Mouse (Mus musculus) brown adipose tissue, adult 24 weeks (tissue): ENCODE data around the gene Tspan4. TPM values are rescaled to one million over a fixed set of nuclear protein-coding genes. Genes with fewer than 3 reads are reported as not detected.

Source experiments
- H3K27ac ChIP-seq: fragments of 200-500 bp; replicated peaks from 2 replicates; pipeline ENCODE4 v1.5.1; 2012; ENCODE audit warnings: low read depth, mild to moderate bottlenecking, low read length
- H3K4me1 ChIP-seq: fragments of 200-500 bp; 2 replicates; pipeline ENCODE4 v1.6.1; 2012; ENCODE audit warnings: low read length, mixed read lengths; ENCODE audit not compliant: control insufficient read depth, insufficient read depth, insufficient read length
- H3K4me3 ChIP-seq: fragments of 200-500 bp; 2 replicates; pipeline ENCODE4 v1.5.1; 2012; ENCODE audit warnings: low read depth, mild to moderate bottlenecking, low read length, moderate library complexity; ENCODE audit not compliant: insufficient read depth
- polyA plus RNA-seq: library from polyadenylated mRNA; stranded (reverse); fragments of >200 nt; gene quantifications from 2 replicates; pipeline ENCODE4 v1.2.4, GENCODE M21; 2012; ENCODE audit not compliant: missing spikeins, insufficient read depth, insufficient read length

Tspan4 gene
- 39.6 and 74.6 TPM in 2 replicates for polyA plus RNA-seq

DNA sequence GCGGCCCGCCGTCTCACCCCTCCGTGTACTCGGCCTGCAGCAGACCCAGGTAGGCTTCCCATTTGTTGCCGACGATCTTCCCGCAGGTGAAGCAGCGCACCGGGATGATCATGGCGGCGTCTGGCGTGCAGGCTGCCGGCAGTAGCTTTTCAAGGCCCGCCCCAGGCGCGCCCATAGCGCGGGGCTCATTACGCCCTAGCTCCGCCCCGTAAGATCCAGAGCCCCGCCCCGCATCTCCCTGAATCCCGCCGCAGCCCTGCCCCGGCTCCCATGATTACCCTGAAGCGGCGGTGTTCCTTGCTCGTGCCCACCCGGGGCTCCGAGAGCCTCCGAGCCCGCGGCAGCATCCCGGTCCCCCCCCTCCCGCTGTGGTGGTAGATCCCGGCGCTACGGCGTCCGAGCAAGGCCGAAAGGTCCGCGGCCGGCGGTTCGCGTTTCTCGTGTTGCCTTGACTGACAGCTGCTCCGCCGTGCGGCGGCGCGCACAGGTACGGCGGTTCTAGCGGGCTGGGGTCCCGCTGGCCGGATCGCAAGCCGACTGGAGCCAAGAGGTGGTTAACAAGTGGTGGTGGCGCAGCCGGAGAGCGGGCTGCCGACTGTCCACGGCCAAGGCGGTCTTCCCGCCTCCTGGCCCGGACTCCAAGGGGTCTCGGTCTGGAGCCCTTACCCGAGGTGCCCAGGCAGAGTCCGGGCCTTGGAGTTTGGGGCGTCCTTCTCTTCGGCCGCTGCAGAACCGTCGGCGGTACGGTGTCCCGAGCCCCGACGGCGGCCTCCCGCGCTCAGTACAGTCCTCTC lies at the start of gene Tspan4, which contains the start of gene Polr2l:
Gene Tspan4, plus strand, starts transcription at position 230 of the 794 bp plus-strand sequence.
Gene Polr2l, minus strand, starts transcription at position 122 of the 794 bp plus-strand sequence.
- H3K27ac ChIP-seq = peak within 1 kb of the TSS; percentile 100
- H3K4me1 ChIP-seq = peaks cover 12% of the 10 kb centered on the region; the same call in 1 of the 2 replicates
- H3K4me3 ChIP-seq = peak within 1 kb of the TSS; percentile 92

DNA sequence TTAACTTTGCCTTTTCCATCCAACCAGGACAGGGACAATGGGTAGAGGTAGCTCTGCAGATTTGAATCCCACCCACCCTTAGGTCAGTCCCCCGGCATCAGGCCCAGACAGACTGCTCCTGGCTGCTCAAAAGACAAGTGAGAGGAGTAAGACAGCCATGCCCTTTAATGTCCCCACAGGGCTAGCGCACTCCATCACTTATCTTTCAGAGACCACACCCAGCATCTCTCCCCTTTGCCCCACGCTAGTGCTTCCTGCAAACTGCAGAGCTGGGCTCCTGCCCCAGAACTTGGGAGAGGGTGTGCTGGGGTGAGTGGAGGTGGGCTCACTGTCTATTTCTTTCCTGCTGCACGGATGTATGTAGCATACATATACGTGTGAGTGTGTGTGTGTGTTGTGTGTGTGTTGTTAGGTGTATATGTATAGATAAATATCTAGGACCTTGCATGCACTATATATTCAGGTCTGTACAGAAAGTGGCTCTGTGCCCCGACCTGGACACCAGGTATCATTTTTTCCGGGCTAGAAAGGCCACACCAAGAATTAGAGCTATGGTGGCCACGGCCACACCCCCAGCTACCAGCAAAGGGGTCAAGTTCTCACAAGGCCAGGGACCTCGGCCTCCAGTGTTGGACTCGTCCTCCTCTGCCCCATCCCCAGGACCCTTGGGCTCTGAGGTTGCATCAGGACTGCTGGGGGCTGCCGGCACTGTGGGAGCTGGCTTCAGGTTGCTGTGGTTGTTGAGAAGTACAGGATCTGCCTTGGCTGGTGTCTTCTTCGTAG lies 47.9 kb upstream of the Tspan4 start:
- no peak overlapping the region for H3K4me3 ChIP-seq
- H3K27ac ChIP-seq = no peak overlapping the region
- peaks cover 8% of the 10 kb centered on the region; the same call in 1 of the 2 replicates for H3K4me1 ChIP-seq

DNA sequence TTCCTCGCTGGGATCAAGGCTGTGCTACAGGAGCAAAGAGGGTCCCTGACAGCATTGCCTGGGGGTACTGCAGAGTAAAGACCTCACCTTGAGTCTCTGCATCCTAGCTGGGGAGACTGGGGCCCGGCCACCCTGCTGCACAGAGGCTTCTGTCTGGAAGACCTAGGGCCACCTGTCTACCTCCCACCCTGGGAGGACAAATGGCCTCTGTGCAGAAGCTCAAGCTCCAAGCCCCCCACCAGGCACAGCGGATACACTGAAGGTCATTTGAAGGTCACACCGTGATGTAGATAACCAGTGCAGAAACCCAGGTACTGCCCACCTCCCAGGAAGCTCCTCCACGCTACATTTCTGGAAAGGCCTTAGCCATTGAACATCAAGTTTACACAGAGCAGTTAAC lies 46.3 kb upstream of the Tspan4 start:
- Histone ChIP-seq H3K4me1 (peaks cover 8% of the 10 kb centered on the region; the same call in 1 of the 2 replicates), H3K4me3 (no peak overlapping the region)

DNA sequence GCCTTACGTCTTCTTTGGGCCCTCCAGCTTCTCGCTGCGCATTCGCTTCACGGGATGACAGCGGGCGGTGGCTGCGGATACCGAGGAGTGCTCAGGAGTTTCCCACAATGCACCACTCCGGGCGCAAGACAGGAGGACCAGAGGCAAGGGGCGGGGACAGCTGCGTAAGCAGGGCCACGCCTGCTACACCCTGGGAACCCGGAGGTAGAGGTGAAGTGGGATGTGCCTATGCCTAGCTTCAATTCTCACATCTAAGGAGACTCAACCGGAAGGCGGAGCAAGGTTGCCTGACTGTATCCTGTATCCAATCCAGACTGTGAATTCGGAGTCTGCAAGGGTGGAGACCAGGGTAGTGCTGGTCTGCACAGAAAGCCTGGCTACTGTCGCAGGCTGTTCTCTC lies 45.7 kb upstream of the Tspan4 start, which contains the start of gene Cend1:
Gene Cend1, minus strand, starts transcription at position 182 of the 400 bp plus-strand sequence.
- H3K27ac ChIP-seq = no peak within 1 kb of the TSS
- H3K4me1 ChIP-seq = peaks cover 11% of the 10 kb centered on the region; the same call in 1 of the 2 replicates
- H3K4me3 ChIP-seq = peak within 1 kb of the TSS; percentile 16; the same call in 1 of the 2 replicates

More for the DNA sequence above, 46.3 kb upstream of the Tspan4 start:
- no peak overlapping the region for H3K27ac ChIP-seq

DNA sequence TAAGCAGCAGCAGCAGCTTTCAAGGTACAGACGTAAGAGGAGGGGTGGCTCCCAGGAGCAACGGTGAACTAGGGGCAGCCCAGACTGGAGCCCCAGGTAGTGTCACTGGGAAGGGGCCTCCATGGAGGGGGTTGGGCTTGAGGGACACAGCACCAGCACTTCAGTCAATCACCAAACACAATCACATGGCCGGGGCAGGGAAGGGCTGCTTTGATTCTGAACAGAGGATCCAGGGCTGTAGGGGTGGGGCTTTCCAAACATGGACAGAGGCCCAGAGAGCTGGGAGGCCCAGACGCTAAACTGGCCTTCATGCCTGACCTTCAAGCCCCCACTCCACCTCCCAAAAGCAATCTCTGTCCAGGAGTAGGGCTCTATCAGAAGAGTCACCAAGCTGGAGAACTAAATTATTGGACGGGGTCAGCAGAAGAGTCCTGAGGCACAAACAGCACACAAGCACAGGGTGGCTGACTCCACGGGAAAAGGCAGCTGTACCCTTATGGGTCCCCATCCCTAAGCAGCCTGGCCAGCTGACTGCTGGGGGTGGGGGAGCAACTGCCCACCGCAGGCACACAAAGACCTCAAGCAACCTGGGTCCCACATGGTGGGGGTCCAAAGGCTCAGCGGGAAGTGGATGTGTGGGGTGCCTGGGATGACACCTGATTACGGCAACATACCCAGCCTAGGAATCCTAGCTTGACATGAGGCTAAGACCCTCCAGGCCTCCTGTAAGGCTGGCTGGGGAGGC lies 45.0 kb upstream of the Tspan4 start:
- Histone ChIP-seq H3K4me3 (no peak overlapping the region), H3K4me1 (peaks cover 11% of the 10 kb centered on the region; the same call in 1 of the 2 replicates), H3K27ac (no peak overlapping the region)

DNA sequence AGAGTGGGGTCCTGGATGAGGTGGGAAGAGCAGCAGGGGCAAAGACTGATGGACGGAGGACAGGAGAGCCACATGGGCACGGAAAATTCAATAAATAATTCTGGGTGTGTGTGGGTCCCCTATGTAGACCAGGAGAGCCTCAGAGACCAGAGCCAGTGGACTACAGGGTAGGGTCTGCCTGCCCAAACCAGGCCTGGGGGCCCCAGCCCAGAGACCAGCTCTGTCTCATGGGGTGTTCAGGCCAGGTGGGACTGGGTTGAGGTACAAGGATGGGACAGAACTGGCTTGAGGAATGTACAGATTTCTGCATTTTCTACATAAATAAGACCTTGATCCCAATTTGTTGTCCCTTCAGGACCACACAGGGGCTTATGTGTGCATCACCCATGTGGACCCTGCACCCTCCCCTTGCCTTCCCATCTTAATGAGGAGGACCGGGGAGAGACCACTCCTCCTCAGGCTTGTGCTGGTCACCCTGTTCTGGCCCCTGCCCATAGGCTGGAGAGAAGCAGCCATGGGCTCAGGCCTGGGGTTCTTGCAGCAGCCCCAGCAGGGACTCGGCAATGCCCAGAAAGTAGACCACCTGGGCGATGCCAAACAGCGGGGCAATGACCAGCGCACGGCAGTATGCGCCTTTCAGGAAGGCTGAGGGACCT lies 44.3 kb upstream of the Tspan4 start:
- Histone ChIP-seq H3K4me1 (peaks cover 15% of the 10 kb centered on the region), H3K27ac (no peak overlapping the region), H3K4me3 (no peak overlapping the region)

DNA sequence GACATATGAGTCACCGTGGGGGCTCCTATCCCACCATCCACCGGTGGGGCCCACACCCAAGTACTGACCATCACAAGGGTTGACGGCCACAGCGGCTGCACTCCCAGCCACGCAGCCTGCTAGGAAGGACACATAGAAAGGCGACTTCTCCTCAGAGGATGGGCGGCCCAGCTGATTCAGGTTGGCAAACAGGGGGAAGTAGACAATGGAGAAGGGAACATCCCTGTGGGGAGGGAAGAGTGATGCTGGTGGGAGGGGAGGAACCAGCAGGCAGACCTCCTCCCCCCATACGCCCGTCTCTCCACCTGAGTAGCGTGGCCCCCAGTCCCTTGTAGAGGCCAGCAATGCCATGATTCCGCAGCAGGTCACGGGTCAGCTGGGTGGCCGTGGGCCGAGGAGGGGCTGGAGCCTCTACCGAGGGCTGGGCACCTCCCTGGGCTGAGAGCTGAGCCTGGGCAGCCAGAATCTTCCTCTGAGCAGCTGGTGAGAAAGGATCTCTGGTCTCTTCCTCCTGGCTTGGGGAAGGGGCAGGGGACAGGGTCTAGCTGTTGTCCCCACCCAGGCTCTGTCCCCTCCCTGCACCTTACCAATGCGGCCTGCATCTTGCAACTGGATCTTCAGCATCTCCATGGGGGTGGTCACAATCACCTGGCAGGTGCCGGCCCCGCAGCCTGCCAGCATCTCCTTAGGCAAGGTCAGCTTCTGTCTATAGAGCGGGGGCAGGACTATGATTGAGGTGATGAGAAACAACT lies 43.4 kb upstream of the Tspan4 start:
- peak overlapping the region; percentile 93; the same call in 1 of the 2 replicates for H3K27ac ChIP-seq
- H3K4me1 ChIP-seq = peaks cover 22% of the 10 kb centered on the region
- no peak overlapping the region for H3K4me3 ChIP-seq

DNA sequence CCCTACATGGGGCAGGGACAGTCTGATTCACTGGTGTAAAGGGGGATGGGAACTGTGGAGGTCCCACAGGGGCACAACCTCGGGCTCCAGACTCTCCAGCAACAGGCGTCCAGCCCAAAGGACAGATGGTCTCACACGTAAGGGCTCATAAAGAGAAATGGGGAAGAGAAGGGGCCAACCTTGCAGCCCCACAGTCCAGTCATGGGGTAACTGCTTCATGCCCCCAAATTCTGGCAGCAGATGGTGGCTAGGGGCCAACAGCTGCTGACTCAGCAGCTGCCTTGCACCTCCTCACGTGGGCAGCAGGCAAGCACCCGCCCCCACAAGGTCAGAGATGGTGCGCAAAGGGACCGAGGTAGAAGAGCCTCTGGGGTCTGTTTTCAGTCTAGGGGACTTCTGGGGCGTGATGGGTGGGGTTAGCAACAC lies 42.8 kb upstream of the Tspan4 start:
- peaks cover 24% of the 10 kb centered on the region for H3K4me1 ChIP-seq
- peak overlapping the region; percentile 93 for H3K27ac ChIP-seq
- H3K4me3 ChIP-seq = peak overlapping the region; percentile 37; the same call in 1 of the 2 replicates

DNA sequence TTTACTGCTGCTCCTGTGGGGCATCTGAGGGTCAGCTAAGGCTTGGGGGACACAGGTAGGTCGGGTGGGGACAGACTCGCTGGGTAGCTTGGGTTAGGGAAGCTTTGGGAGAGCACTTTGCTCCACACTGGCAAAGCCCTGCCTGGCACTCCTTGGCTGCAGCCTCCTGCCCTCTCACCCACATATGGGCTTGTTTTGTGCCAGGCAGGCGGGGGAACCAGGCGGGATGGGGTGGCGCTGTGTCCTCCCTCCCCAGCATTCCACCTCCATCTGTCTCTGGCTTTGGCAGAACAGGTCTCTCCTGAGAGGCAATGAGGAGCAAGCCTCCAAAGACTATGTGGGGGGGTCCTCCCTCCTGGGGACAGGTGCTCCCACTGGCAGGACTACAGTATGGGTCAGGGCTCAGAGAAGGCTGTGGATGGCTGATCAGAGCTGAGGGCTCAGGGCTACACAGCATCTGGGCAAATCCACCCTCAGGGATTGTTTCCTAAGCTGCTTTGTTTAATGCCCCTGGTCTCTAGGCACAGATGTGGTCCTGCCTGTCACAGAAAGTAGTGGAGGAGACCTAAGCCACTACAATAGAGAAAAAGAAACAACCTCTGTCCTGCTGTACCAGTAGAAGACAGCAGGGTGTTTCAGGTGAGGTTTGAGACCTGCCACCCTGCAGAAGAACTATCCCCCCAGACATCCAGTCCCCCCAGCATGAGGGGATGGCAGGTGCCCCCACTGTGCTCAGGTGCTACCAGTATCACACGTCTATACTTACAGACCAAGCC lies 42.1 kb upstream of the Tspan4 start:
- Histone ChIP-seq H3K4me1 (peaks cover 24% of the 10 kb centered on the region), H3K4me3 (peak overlapping the region; percentile 37), H3K27ac (peak overlapping the region; percentile 93)

DNA sequence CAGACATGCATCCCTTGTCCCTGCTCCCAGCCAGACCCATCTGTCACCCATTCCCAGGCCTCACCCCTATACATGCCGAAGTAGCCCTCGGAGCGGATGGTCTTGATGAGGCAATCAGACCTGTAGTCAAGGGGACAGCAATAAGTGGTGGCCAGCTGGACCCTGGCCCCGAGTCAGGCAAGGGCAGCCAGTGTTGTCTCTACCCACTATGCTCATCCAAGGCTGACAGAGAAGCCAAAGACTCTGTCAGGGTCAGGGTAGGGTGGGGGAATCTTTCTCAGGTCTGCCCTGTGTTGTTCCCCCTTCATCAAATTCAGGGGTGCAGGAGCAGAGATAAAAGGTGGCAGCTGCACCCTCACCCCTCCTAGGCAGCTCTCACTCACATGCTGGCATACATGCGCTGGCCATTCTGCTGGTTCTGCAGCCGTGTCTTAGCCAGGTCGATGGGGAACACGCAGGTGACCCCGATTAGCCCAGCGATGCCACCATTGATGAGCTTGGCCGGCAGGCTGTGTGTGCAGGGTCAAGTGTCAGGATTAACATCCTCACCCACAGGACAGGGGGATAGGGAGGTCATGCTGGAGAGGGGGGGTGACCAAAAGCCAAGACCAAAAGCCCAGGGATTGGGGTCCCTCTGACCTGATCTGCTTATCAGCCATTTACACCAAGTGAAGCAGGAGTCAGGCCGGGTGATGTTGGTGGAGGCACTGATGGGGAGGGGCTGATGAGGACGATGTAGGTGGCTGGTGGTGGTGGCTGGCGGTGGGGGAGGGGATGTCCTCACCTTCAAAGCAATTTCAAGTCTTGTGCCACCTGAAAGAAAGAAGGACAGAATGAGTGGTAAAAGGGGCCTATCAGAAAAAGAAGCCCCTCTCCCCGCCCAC lies 41.3 kb upstream of the Tspan4 start:
- Histone ChIP-seq H3K4me1 (peaks cover 24% of the 10 kb centered on the region), H3K27ac (peak overlapping the region; percentile 40), H3K4me3 (peak overlapping the region; percentile 69)

DNA sequence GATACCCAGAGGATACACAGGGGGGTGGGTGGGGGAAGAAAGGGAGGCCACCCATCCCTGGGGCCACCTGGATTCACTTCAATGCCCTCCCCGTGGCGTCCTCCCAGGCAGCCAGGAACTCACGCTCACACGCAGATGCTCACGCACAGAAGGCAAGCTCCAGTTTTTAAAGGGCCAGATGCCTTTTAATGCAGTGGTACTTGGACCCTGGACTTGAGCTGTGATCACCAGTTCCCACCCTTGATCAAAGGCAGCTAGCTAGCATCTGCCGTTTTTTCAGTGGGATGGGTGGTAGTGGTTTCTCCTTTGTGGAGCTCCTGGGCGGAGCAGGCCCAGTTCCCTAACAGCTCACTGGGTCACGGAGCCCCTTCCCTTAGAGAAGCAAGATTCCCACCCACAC lies 40.6 kb upstream of the Tspan4 start:
- Histone ChIP-seq H3K4me1 (peaks cover 17% of the 10 kb centered on the region), H3K4me3 (peak overlapping the region; percentile 69), H3K27ac (peak overlapping the region; percentile 53)

DNA sequence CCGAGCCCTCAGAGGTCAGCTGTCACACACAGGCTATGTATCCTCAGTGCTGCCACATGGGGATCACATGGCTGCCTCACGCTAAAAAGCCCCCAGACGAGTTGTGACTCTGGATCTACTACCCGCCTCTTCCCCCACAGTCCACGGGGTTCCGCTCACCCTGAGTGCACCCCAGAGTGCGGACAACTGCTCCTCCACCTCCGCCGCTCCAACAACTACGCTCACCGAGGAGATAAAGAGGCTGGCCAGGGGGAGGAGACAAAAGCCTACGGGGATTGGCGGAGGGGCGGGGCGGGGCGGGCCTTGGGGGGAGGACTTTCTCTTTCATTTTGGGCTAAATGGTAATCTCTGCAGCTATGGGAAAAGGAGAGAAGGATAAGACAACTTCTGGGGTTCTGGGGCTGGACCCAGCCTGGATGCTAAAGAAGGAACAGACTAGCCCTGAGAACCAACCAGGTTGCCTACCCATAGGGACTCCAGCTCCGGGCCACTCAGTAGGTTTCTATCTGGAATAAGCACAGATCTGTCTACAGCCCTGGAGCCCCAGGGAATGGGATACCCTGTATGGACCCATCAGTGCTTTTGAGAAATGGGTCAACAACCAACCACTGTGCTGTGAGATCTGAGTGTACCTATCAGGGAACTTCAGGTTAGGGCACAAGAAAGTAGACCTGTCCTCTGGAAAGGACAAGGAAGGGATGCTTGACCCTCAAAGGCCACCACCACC lies 39.7 kb upstream of the Tspan4 start:
- peak overlapping the region; percentile 69 for H3K4me3 ChIP-seq
- peaks cover 16% of the 10 kb centered on the region for H3K4me1 ChIP-seq
- H3K27ac ChIP-seq = peak overlapping the region; percentile 53
